Mouse (Mus musculus): ENCODE data around the gene Sim1.

The Sim1 gene

GRCm38 (mm10) chr10:50894170-50894991, at the start of gene Sim1:
TSS of gene Sim1 (plus strand) at chr10:50894754.
- peak; percentile 34 for DNase-seq

- no peak for DNase-seq
Measured at GRCm38 (mm10) chr10:50868202-50868601, 26.4 kb upstream of the Sim1 start.

- DNase-seq: no peak
Measured at GRCm38 (mm10) chr10:50876952-50877351, 17.6 kb upstream of the Sim1 start.

- no peak for DNase-seq
Measured at GRCm38 (mm10) chr10:50881476-50882069, 13.0 kb upstream of the Sim1 start.

GRCm38 (mm10) chr10:50882366-50882765, 12.2 kb upstream of the Sim1 start:
- no peak for DNase-seq

DNA sequence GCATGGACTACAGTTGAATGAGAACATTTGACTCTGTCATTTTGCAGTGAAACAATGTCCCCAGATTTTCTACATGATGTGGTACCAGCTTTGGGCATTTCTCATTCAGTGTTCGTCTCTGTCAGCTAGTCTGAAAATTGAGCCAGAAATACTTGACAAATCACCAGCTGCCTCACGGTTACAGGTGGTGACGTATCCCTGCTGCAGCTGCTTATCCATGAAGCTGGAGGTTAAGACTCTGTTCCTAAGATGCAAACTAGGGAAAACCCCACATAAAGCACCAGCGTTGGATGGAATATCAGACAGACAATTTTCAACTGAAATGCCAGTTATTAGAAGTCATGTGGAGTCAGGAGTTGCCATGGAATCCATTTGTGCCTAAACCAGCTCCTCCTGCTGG, 8.2 kb upstream of the Sim1 start:
- no peak for DNase-seq

GRCm38 (mm10) chr10:50890621-50891020, 3.9 kb upstream of the Sim1 start:
- no peak for DNase-seq

DNA sequence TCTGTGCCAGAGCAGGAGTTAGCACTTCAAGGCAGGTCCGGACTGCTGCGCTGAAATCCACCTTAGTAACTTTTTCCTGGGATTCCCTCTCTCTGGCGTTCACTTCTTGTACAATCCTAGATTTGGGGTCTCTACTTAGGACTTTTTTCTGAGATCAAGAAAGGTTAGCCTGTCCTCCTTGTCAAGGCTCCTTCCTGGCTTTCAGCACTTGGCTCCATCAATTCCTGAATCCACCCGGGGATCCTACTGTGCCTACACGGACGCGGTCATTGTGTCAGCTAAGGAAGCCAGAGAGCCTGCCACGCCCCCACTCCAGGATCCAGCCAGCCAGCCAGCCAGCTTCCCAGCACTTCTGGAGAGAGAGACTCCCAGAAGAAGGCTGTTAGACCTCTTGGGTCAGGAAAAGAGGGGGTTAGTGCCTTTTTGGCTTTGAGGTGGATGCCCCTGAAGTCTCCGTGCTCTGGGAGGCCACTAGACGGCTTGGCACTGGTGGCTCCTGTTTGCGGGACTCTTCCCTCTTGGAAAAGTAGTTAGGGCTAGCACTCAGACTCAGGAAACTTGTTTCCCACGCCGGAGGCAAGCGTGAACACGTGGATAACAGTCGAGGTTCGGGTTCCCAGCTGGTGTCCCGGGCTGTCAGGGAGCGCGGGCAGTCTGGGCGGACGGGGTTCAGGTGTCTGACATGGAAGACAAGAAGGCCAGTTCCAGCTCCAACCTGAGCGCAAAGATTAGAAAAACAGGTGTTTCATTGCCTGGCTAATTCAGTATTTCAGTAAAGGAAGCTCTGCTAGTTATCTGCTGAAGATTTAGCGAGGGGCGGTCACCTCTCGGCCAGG, 2.5 kb upstream of the Sim1 start:
- no peak for DNase-seq

- DNase-seq: no peak
Measured at GRCm38 (mm10) chr10:50892751-50893320, 1.7 kb upstream of the Sim1 start.

DNA sequence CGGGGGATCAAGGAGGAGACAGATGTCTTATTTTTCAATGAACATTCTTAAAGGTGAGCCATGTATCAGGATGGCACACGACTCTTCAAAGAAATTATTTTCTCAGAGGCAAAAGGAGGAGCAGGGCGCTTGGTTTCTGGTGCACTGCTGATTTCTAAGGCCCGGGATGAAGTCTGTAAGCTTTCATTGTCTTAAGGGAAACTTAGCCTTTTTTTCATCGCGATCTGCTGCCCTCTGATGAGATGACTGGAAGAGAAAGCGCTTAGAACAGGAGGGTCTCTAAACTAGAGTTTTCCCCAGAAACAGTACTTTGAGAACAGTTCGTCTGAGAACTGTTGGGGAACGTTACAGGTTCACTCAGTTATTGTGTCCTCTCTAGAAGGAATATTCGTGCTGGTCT, 1.0 kb upstream of the Sim1 start:
- no peak for DNase-seq

- DNase-seq: no peak
Measured at GRCm38 (mm10) chr10:50895091-50895790, 687 bp downstream of the Sim1 start.

GRCm38 (mm10) chr10:50895881-50896766, 1.6 kb downstream of the Sim1 start:
- DNase-seq: no peak

GRCm38 (mm10) chr10:50896767-50897390, 2.3 kb downstream of the Sim1 start:
- DNase-seq: no peak

DNA sequence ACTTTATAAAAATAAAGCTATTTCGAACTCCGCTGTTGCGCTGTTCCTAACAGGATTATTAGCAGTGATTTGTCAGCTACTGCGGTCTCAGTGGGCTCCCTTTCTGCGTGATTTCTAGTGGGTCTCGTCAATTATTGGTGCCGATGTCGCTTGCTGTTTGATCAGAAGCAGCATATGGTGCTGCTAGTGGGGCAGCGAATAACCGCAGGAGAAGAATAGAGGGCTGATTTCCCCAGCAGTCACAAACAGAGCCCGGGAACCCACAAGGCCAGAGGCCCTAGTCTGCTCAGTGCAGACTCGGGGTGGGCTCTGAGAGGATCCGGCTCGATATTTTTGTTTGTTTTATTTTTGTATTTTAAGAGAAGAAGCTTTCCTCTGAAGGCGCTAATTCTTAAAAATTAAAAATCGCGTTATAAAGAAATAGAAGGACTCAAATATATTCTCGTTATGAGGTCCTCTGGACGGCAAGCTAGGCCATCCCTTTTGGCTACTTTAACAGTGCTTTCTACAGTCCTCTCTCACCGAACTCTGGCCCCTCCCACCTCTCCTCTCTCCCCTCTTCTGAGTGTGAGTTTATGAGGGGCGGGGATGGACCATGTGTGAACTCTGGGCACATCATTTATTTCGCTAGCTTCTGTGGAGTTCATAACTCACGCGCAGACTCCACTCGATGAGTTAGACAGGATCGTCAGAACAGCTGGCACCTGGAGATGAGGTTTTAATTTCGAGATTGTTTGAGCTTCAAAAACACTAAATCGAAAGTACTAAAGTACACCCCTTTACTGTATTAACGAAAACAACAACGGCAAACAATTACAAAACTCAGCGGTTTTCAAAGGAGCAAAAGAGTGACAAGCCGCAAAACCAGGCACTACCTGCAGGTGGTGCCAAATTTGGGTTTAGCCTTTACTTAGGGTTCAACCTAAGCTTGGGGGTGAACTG, 3.2 kb downstream of the Sim1 start:
- peak; percentile 24 for DNase-seq

DNA sequence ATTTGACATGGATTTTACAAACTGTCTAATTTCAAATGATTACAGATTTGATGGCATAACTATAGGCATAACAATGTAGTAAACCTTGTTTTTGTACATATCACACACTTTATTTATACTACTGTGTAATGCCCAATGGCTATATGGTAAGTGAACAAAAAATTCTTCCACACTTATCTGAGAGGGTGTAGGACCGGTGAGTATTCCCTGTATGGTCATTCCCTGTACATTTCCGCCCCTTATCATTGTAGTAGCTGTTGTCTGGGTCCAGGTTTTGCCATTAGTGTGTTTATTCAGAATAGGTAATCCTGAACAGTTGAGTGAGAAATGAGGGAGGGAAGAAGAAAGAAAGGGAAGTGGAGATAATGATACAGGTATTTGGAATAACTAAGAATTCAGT, 4.1 kb downstream of the Sim1 start:
- DNase-seq: no peak

- no peak for DNase-seq
Measured at GRCm38 (mm10) chr10:50899846-50900745, 5.5 kb downstream of the Sim1 start.

- peak; percentile 24 for DNase-seq
Measured at GRCm38 (mm10) chr10:50900746-50901600, 6.4 kb downstream of the Sim1 start.

All from right cerebral cortex, postnatal 25 days (tissue).